Mouse (Mus musculus): ENCODE results near the gene Eif5.
A peak's percentile ranks its signal among the peaks of the same experiment; 100 is the strongest.

Eif5 gene

GRCm38 (mm10) chr12:111565363-111565762, 27.5 kb downstream of the Eif5 start:
- no peak for DNase-seq (ENCODE audit: low spot score in 2 of 2)

- no peak for DNase-seq (ENCODE audit: low spot score in 2 of 2)
These were observed 31.0 kb downstream of the Eif5 start for GRCm38 (mm10) chr12:111568836-111569235.

DNA sequence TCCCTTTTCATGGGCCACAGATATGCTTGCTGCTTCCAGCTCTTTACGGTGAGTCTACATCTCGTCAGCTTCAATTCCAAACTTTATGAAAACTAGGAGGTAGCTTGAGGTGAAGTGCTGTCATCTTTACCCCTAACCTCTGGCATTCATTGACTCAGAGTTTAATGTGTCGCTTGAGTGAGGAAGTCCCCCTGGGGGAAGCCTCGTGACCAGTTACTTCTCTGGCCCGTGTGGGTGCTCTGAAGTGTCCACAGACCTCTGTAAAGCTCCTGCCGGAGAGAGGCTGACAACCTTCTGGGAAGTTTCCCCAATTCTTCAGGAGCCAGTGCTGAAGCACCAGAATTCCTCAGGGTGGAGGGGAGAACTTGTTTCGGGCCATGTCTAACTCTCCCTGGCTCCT, 34.6 kb downstream of the Eif5 start:
- DNase-seq (ENCODE audit: low spot score in 2 of 2), result no peak

GRCm38 (mm10) chr12:111573315-111573714, 35.5 kb downstream of the Eif5 start:
- DNase-seq (ENCODE audit: low spot score in 2 of 2), result no peak

GRCm38 (mm10) chr12:111574074-111574886, 36.5 kb downstream of the Eif5 start, which contains the start of gene Mark3:
Gene Mark3, plus strand, starts transcription at chr12:111574523.
- peak; percentile 95 to 96 for DNase-seq (ENCODE audit: low spot score in 2 of 2)

DNA sequence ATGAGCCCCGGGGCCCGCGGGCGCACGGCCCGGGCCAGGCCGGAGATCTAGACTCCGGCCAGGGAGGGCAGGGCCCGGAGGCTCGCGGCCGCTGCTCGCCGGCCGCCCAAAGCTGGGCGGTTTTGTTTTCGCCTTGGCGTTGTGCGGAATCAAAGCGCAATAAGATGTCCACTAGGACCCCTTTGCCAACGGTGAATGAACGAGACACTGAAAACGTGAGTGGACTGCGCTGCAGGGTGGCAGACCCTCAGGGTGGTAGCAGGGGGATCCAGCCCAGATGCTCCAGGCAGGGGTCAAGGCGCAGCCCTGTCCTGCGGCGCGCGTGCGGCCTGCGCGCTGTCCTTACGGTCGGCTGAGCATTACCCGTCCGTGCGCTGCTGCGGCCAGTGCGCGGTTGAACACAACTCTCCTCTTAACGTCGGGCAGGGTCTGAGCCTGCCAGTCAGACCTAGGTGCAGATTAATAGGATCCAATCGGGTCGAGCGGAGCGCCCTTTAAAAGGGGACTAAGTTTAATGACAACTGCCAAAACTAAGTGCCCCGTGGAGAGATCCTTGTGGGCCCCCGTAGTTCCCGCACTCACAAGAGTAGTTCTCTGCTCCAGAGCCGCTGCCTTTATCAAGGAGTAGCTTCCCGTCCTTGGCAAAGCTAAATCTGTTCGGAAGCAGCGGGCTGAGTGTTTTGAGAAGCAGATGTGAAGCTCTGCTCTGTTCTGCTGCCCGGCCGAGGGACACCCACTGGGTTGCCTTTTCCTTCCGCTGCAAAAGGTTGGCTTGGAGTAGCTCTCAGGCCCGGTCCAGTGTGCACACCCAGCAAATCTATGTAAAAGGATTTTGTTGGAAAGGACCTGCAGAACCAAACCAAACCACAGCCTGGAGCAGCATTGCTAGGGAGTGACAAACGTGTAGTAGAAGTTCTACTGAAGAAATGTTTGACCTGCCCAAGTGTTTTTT, 37.3 kb downstream of the Eif5 start:
- peak in 1 of 2 experiments; percentile 27 for DNase-seq (ENCODE audit: low spot score in 2 of 2)

DNA sequence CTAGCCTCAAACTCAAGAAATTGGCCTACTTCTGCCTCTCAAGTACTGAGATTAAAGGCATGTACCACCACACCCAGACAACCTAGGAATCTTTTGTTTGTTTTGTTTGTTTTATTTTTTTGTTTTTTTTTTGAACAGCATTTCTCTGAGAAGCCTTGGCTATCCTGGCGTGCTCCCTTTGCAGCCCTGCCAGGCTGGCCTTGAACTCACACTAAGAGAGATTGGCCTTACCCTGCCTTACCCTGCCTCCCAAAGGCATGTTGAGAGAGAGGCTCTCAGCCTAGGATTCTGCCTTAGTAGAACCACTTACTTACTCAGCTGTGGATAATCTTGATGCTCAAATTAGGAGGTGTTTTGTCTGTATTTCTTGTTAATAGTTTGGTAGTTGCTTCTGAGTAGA, 45.2 kb downstream of the Eif5 start:
- no peak for DNase-seq (ENCODE audit: low spot score in 2 of 2)

DNA sequence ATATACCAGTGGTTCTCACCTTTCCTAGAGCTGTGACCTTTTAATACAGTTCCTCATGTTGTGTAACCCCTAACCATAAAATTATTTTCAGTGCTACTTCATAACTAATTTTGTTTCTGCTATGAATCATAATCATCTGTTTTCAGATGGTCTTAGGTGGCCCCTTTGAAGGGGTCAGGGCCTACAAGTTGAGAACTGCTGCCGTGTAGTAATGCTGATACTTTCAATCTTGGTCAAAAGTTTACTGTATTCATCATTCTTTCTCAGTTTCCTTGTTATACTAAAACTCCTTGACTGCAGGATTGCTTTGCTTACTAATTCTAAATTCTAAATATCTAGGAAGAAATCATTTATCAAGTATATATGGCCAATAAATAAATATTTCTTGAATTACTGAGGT, 46.6 kb downstream of the Eif5 start:
- no peak for DNase-seq (ENCODE audit: low spot score in 2 of 2)

DNA sequence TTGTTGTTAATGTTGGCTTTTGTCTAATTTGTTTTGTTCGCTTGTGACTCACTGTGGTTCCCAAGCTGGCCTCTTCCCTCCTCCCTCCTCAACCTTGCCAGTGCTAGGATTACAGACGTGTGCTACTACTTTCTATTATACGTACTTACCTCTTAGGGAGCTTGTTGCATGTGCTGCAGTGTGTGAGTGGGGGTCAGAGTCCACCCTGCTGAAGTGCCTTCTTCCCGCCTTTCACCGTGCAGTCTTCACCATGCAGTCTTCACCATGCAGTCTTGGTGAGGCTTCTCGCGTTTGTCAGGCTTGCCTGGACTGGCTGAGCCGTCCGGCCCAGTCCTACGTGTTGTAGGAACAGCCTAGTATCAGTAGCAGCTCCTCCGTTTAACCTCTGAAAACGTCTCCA, 49.4 kb downstream of the Eif5 start:
- DNase-seq (ENCODE audit: low spot score in 2 of 2), result no peak

GRCm38 (mm10) chr12:111592407-111593021, 54.7 kb downstream of the Eif5 start:
- no peak for DNase-seq (ENCODE audit: low spot score in 2 of 2)

DNA sequence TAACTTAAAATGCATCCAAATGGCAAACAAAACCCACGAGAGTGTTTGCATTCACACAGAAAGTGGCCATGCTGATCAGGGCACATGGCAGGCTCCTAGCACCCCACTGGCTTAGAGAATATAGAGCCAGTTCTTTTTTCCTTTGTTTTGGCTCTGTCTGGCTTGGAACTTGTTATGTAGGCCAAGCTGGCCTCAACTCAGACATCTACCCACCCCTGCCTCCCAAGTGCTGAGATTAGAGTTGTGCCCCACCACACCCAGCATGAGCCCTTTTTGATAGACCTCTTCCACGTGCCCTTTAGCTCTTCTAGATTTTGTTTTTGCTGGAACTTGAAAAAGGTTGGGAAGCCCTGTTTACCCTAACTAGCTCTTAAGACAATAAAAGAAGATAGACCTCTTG, 56.0 kb downstream of the Eif5 start:
- no peak for DNase-seq (ENCODE audit: low spot score in 2 of 2)
